Mouse (Mus musculus) granulocyte monocyte progenitor cell, adult 5-6 weeks (primary cell): ENCODE results near the gene C530008M17Rik. TPM values are rescaled to one million over a fixed set of nuclear protein-coding genes. Genes with fewer than 3 reads are reported as not detected.

Experiments used
- ATAC-seq: replicated peaks from 2 replicates; pipeline ENCODE4 v1.8.0; 2016; ENCODE audit warnings: mild to moderate bottlenecking, moderate TSS enrichment, inconsistent platforms; ENCODE audit not compliant: poor library complexity, severe bottlenecking
- total RNA-seq, 2 experiments: library from RNA; stranded (forward) in 1 of 2; stranded (reverse) in 1 of 2; fragments of 200-712, 200-1000 nt in 1 of 2; fragments of >200 nt in 1 of 2; fragmentation: Nextera tagmentation in 1 of 2; gene quantifications; 2 replicates each; pipeline ENCODE4 v1.2.3; 2014 to 2017

Gene C530008M17Rik
- total RNA-seq (2014; fragmentation: Nextera tagmentation) (0.17 and 6.0 TPM in 2 replicates), total RNA-seq (2017) (0.10 and 0.52 TPM in 2 replicates)

GRCm38 (mm10) chr5:76656212-76656611 lies at the start of gene C530008M17Rik:
TSS of gene C530008M17Rik (plus strand) at chr5:76656512.
- ATAC-seq, result no peak

DNA sequence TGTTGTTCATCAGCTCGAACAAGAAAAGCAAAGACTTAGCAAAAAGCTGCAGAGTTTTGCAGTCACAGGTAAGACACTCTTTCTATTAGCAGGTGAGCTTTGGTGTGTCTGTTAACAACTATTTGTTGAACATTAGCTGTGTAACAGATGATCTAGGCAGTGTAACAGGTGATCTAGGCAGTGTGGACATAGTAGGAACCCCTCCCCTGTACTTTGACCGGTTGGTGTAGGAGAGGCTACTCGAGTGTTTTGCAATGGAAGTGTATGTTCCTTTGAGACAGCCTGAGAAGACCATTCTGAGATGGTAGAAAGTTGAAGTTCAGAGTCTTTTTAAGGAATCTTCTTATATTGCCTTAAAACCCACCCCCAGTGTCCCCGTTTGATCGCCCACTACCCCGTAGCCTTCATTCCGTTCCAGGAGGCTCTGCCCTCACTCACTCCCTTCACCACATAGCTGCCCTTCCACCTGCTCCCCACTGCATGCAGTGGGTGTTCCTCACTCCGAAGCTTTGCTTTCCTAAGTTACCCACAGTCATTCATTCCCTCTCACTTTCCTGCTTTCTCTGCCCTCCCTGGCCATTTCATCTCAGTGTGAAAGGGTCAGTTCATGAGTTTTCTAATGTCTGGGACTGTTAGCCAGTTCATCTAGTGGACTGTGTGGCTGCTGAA lies 46.5 kb upstream of the C530008M17Rik start:
- ATAC-seq, result no peak

GRCm38 (mm10) chr5:76612867-76613499 lies 43.3 kb upstream of the C530008M17Rik start:
- no peak for ATAC-seq

DNA sequence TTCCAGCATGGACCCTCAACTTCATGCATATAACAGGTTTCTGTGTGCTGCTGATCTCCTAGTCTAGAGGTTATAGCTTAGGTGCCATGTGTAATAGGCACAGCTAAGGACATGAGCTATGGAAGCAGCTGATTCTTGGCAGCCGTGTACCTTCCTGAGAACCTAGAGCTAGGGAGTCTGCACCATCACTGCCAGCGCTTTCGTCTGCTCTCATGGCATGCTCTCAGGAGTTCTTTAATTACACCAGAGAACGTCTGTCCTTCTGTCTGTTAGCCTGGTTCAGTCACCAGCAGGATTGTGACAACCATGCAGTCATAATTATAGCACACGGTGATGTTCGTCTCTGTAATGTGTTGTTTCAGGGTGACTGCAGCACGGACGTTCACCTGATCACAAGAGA lies 41.0 kb upstream of the C530008M17Rik start:
- no peak for ATAC-seq

DNA sequence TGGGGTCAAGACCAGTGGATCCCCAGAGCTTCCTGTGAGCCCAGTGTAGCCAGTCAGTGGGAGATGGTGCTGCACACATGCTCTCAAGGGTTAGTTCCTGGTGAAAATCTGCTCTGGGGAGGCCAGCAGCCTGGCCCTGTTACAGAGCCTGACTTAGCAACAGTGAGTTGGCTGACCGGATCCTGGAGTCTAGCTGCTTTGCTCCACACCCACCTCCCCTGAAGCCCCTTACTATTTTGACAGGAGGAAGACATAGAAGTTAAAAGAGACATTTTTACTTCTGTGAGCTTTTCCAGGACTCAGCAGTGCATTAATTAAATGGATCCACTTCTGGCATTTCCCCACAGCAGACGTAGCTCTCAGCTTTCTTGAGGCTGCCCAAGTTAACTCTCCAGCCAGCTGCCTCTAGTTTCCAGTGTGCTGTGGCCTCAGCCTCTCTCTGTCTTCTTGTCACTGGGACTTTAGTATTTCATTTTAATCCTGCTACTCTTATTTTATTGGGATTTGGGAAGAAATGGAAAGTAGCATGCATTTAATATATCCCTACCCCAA lies 40.0 kb upstream of the C530008M17Rik start:
- ATAC-seq, result no peak

- ATAC-seq, result no peak
Observed at GRCm38 (mm10) chr5:76618750-76619149, 37.6 kb upstream of the C530008M17Rik start.

- ATAC-seq, result no peak
Observed at GRCm38 (mm10) chr5:76623759-76624158, 32.6 kb upstream of the C530008M17Rik start.

- ATAC-seq, result no peak
Observed at GRCm38 (mm10) chr5:76627770-76628169, 28.5 kb upstream of the C530008M17Rik start.

DNA sequence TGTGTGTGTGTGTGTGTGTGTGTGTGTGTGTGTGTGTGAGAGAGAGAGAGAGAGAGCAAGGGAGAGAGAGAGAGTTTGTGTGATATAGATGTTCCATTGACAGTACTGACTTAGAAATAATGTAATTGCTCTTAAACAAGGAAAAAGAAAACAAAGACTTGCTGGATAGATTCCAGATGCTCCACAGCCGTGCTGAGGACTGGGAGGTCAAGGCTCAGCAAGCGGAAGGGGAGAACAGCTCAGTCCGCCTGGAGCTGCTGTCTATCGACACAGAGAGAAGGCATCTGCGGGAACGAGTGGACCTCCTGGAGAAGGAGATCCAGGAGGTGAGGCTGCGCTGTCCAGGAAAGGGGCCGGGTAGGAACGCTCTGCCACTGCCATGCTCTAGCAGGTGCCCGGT lies 22.3 kb upstream of the C530008M17Rik start:
- no peak for ATAC-seq

- ATAC-seq, result no peak
Observed at GRCm38 (mm10) chr5:76635592-76635991, 20.7 kb upstream of the C530008M17Rik start.

DNA sequence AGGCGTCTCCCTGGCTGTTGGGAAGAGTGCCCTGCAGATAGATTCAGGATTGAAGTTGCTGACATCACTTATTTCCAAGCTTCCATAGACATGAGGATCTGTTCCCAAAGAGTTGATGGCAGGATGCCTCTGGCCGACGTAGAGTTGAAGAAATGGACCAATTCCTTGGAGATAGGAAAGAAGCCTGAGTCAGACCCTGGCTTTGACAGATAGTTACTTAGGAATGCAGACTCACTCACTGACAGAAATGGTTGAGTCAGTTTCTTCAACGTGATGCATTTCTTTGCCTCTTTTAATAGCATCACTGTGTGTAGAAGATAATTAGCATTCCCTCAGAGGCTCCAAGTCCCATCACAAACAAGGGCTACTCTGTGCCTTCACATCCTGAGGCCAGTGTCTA lies 14.2 kb upstream of the C530008M17Rik start:
- no peak for ATAC-seq

GRCm38 (mm10) chr5:76644234-76644633 lies 12.1 kb upstream of the C530008M17Rik start:
- no peak for ATAC-seq

DNA sequence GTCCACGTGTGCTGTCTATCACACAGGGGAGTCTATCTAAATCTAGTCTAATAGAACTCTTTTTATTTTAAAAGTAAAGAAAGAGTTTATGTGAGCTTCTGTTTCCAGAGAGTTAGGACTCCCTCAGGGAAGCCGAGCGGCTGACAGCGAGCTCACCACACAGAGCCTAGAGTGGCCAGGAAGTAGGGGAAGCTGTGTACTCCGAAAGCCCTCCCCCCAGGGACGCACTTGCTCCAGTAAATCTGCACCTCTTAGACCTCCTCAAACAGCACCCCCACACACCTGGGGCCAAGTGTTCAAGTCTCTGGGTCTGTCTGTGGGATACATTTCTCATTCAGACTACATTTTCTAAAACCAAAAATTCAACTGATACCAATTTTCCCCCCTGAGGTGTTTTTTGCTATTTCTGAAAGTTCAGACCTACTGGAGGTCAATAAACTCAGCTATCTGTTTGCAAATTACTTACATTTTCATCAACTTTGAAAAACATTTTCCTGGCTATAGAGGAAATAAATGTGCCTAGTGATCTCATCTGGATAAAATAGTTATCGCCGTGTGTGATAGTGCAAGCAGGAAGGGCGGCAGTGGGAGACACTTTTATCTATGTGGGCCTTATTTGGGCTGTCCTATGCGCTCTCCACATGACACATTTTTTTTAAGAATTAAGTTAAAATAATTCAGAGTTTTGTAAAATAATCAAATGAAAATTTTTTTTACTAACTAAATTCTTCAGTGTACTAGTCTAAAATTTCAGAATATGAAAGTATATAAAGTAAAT lies 11.0 kb upstream of the C530008M17Rik start:
- no peak for ATAC-seq

GRCm38 (mm10) chr5:76649897-76650296 lies 6.4 kb upstream of the C530008M17Rik start:
- ATAC-seq, result no peak

- ATAC-seq, result no peak
Observed at GRCm38 (mm10) chr5:76651151-76651725, 5.1 kb upstream of the C530008M17Rik start.

GRCm38 (mm10) chr5:76657245-76658083 lies 1.2 kb downstream of the C530008M17Rik start:
- ATAC-seq, result peak; percentile 83

DNA sequence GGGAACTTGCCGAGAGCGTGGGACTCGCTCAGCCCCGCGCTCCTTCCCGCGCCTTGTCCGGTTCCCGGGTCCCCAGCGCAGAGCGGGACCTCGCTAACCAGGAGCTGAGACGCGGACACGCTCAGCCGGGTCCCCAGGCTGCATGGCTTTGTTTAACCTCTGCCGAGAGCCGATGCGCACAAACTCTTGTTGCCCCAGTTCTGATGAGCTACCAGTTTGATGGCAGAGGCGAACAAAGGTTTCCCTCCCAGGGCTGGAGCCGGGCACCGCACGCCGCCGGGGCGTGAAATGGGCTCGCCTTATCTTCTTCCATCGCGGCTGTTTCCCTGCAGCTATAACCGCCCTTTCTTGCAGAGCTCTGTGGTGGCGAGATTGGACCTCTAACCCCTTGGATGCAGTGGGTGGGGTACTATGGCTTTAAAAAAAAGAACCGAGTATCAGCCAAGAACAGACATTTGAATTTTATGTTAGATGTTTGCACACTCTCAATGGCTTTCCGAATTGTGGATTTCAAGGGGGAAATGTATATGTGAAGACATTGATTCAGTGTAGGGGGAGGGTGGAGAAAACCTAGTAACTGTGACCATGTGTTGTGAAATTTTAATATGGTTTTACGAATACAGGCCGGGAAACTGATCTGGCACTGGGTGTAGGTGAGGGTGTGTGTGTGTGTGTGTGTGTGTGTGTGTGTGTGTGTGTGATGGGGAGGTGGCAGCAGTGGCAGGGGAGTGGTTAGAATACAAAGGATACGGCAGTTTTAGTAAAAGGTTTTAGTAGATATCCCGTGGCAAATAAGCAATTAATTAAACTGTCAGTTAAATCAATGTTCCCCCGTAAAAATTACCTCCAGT lies 2.0 kb downstream of the C530008M17Rik start:
- peak; percentile 54 for ATAC-seq

GRCm38 (mm10) chr5:76659958-76660635 lies 3.8 kb downstream of the C530008M17Rik start:
- no peak for ATAC-seq
